Mouse (Mus musculus) T-helper 1 cell (primary cell): Measurements from ENCODE around the gene Cdc42ep1.
"Not testable (repeated sequence)": the region's sequence is repeated elsewhere in the genome, so short reads cannot be mapped to it uniquely, and the experiment has no call there.

Experiments
- in situ Hi-C: fragments of 300-600 bp; cut with MboI, MseI; formaldehyde crosslinking; loops from one replicate; pipeline ENCODE4 v1.15.1; 2025; ENCODE audit warnings: high pct_unique_total_duplicates

Cdc42ep1 gene

GRCm38 (mm10) chr15:78829636-78830035 is 12.8 kb upstream of the Cdc42ep1 start:
- in situ Hi-C loops, result no loop called here

GRCm38 (mm10) chr15:78830742-78831719 is 11.4 kb upstream of the Cdc42ep1 start:
- in situ Hi-C loops, result no loop called here

GRCm38 (mm10) chr15:78831720-78832657 is 10.4 kb upstream of the Cdc42ep1 start:
- in situ Hi-C loops, result no loop called here

GRCm38 (mm10) chr15:78832701-78833123 is 9.7 kb upstream of the Cdc42ep1 start:
- in situ Hi-C loops, result no loop called here

DNA sequence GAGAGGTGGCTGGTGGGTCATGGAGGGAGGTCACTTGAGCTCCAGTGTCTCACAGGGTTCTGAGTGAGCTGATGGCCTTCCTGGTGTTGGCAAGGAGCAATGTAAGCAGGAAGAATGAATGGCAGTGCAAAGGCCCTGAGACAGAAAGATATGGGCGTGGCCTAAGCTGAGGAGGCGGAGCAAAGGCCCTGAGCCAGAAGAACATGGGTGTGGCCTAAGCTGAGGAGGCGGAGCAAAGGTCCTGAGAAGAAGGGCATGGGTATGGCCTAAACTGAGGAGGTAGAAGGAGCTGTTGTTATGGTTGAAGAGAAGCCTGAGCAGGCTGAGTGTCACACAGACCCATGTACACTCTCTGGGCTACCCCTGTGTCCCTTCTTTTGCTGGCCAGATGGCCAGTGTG is 8.8 kb upstream of the Cdc42ep1 start:
- in situ Hi-C loops, result no loop called here

DNA sequence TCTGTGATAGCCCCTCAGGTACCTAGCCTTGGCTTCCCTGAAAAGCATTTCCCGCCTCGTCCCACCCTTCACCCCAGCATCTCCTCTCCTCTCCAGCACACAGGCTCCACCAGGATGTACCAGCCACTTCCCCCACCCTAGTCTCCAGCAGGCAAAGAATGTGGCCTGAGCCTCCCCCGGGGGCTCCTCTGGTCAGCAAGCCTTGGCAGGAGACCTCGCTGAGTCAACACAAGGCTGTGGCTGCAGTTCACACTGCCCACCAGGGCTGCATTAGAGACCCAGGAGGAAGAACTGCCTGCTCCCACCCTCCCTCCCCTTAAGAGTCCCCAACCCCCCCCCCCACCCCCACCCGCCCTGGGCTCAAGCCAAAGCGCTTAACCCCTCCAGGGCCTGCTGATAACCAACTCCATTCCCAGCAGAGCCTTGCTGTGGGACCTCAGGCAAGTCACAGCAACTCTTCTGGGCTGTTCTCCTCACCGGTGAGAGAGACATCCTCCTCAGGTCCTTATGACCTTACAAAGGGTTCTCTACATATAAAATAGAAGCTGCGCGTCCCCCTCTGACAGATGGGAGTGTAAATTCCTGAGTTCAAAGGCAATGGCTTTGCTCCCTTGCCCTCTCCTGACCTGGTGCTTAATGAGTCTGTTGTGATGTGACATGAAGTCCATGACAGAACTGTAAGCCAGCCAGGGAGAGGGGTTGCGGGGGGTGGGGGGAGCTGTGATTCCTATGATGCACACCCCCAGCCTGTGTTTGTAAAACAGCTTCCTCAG is 8.0 kb upstream of the Cdc42ep1 start:
- in situ Hi-C loops, result no loop called here

- in situ Hi-C loops, result no loop called here
Measured at GRCm38 (mm10) chr15:78835200-78836085, 7.0 kb upstream of the Cdc42ep1 start.

GRCm38 (mm10) chr15:78836086-78836621 is 6.3 kb upstream of the Cdc42ep1 start:
- in situ Hi-C loops, result no loop called here

DNA sequence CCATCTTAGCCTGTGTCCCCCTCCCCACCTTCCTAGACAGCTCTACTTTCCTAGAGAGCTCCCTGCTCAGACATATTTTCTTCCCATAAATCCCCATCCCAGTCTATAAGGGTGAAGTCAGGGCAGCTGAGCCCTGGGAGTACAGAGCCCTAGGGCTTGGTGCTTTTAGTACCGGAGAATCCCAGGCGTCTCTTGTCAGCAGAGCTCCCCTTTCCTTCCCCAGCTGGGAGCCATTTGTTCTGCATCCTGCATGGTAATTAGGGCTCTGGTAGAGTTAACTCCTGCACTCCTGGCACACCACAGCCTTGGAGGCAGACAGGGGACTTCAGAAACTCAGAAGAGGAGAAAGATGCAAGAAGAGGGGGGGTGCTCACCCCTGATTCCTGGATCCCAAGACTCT is 2.7 kb upstream of the Cdc42ep1 start:
- in situ Hi-C loops, result no loop called here

GRCm38 (mm10) chr15:78840241-78840640 is 2.2 kb upstream of the Cdc42ep1 start:
- in situ Hi-C loops, result no loop called here

- in situ Hi-C loops, result no loop called here
Measured at GRCm38 (mm10) chr15:78840751-78841150, 1.7 kb upstream of the Cdc42ep1 start.

- in situ Hi-C loops, result no loop called here
Measured at GRCm38 (mm10) chr15:78841161-78841790, 1.1 kb upstream of the Cdc42ep1 start.

DNA sequence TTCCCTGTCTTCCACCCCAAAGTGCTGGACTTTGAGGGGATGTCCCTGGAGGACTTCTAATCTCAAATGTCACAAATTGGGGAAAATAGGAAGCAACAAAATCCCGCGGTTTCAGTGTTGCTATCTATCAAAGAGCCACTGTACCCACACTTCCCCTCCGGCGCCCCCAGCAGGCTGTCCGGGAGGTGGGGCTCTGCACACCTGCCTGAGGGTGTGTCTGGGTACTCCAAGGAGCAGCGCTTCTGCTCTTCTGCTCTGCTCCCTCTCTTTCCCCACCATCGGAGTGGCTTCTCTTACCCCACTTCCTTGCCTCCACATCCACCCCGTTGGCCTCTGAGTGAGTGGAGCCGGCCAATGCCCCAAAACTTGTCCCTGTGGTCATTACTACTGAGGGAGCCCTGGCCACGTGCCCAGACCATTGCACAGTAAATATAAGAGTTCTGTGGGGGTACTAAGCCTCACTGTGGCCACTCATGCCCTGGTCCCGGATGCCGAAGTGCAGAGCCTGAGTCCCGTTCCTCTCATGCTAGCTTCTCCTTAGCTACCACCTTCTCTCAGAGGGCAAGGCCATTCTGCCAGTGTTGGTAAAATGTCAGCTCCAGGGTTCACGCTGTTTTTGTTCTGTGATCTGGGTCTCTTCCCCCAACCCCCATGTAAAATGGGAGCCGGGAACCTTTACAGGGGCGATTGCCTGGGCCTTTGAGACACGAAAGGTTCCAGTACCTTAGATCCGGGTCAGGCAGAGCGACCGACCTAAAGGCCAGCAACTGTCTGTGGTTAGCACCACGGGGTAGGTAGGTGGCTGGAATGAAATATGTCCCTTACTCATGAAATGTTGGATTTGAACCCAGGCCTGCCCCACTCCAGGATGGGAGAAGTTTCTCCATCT is 1.4 kb downstream of the Cdc42ep1 start:
- in situ Hi-C loops, result no loop called here

DNA sequence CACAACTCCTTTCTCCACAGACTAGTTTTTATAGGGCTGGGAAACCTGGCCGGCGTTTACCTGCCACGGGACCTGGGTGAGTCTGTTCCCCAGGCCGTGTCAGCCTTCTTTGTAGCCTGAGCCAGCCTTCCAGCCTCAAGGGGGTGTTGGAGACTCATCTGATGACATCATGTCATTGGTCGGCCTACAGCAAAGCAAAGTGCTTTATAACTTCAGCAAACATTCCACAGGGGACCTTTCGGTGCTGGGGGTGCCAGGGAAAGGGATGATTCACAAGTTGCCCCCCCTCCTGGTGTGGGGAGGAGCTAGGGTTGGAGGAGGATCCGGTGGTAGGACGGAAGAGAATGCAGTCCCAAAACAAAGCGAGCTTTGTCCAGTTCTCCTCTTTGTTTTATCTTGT is 2.4 kb downstream of the Cdc42ep1 start:
- in situ Hi-C loops, result no loop called here

DNA sequence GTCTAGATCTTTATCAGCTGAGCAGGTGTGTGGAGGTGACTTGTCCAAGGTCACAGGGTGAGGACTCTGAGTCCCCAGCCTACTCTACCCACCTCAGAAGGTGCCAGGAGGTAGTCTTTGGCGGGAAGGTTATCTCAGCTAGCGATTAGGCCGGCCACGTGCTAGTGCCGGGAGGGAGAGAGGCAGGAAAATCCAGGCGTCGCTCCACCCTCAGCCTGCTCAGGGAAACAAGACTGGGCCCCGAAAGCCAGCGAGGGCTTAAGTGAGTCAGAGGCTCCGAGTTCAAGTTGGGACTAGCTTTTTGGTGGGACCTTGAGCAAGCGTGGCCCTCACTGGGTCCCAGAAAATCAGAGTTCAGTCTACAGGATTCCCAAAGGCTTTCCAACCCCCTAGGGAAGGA is 2.9 kb downstream of the Cdc42ep1 start:
- in situ Hi-C loops, result no loop called here

- in situ Hi-C loops, result no loop called here
Measured at GRCm38 (mm10) chr15:78845867-78846266, 3.4 kb downstream of the Cdc42ep1 start.

GRCm38 (mm10) chr15:78846352-78846751 is 3.9 kb downstream of the Cdc42ep1 start:
- in situ Hi-C loops, result no loop called here

DNA sequence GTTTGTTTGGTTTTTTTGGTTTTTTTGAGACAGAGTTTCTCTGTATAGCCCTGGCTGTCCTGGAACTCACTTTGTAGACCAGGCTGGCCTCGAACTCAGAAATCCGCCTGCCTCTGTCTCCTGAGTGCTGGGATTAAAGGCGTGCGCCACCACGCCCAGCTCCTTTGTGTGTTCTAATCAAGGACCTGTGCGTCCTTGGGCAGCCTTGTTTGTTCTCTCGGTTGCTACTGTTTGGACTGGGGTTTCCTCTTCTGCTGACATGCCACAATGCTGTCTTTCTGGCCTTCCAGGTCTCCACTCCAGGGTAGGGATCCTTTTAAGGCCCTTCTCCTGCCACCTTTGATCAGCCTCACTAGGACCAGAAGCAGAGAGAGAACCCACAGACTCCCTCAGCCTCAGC is 4.4 kb downstream of the Cdc42ep1 start:
- in situ Hi-C loops, result not testable (repeated sequence)

GRCm38 (mm10) chr15:78848467-78848866 is 6.0 kb downstream of the Cdc42ep1 start:
- in situ Hi-C loops, result no loop called here
